Mouse (Mus musculus): ENCODE data around the gene Lce1i. TPM values are rescaled to one million over a fixed set of nuclear protein-coding genes. Genes with fewer than 3 reads are reported as not detected.

Gene Lce1i
- polyA plus RNA-seq, 1 experiment from 2014 or later = not detected

Other genes starting within 250 kb of the Lce1i start
- not detected in 2 replicates for gene 2310046K23Rik, start 244.4 kb downstream of the Lce1i start, polyA plus RNA-seq (2015; fragmentation: Nextera tagmentation; extraction: Ambion mirVana)
- 0.09 TPM in 1 of 2 replicates, not detected in the other for gene Ivl, start 205.2 kb downstream of the Lce1i start, polyA plus RNA-seq (2015; fragmentation: Nextera tagmentation; extraction: Ambion mirVana)
- gene Smcp, start 189.9 kb downstream of the Lce1i start, polyA plus RNA-seq (2015; fragmentation: Nextera tagmentation; extraction: Ambion mirVana) = not detected in 2 replicates
- not detected in 2 replicates for gene 2210017I01Rik, start 171.4 kb downstream of the Lce1i start, polyA plus RNA-seq (2015; fragmentation: Nextera tagmentation; extraction: Ambion mirVana)
- gene Lce6a, start 157.2 kb downstream of the Lce1i start, polyA plus RNA-seq (2015; fragmentation: Nextera tagmentation; extraction: Ambion mirVana) = not detected in 2 replicates
- not detected in 2 replicates for gene Lce1a1, start 130.6 kb downstream of the Lce1i start, polyA plus RNA-seq (2015; fragmentation: Nextera tagmentation; extraction: Ambion mirVana)
- not detected in 2 replicates for gene Lce1b, start 122.0 kb downstream of the Lce1i start, polyA plus RNA-seq (2015; fragmentation: Nextera tagmentation; extraction: Ambion mirVana)
- gene Lce1a2, start 108.6 kb downstream of the Lce1i start, polyA plus RNA-seq (2015; fragmentation: Nextera tagmentation; extraction: Ambion mirVana) = not detected in 2 replicates
- gene Lce1c, start 99.7 kb downstream of the Lce1i start, polyA plus RNA-seq (2015; fragmentation: Nextera tagmentation; extraction: Ambion mirVana) = not detected in 2 replicates
- gene Lce1d, start 91.7 kb downstream of the Lce1i start, polyA plus RNA-seq (2015; fragmentation: Nextera tagmentation; extraction: Ambion mirVana) = not detected in 2 replicates
- gene Lce1e, start 69.8 kb downstream of the Lce1i start, polyA plus RNA-seq (2015; fragmentation: Nextera tagmentation; extraction: Ambion mirVana) = not detected in 2 replicates
- not detected in 2 replicates for gene Lce1f, start 58.5 kb downstream of the Lce1i start, polyA plus RNA-seq (2015; fragmentation: Nextera tagmentation; extraction: Ambion mirVana)
- gene Gm38119, start 39.8 kb downstream of the Lce1i start, polyA plus RNA-seq (2015; fragmentation: Nextera tagmentation; extraction: Ambion mirVana) = not detected in 2 replicates
- not detected in 2 replicates for gene Lce1g, start 26.6 kb downstream of the Lce1i start, polyA plus RNA-seq (2015; fragmentation: Nextera tagmentation; extraction: Ambion mirVana)
- not detected in 2 replicates for gene Lce1h, start 13.8 kb downstream of the Lce1i start, polyA plus RNA-seq (2015; fragmentation: Nextera tagmentation; extraction: Ambion mirVana)
- gene Lce1j, start 11.6 kb upstream of the Lce1i start, polyA plus RNA-seq (2015; fragmentation: Nextera tagmentation; extraction: Ambion mirVana) = not detected in 2 replicates
- gene Lce1k, start 29.0 kb upstream of the Lce1i start, polyA plus RNA-seq (2015; fragmentation: Nextera tagmentation; extraction: Ambion mirVana) = not detected in 2 replicates
- not detected in 2 replicates for gene Kprp, start 48.3 kb upstream of the Lce1i start, polyA plus RNA-seq (2015; fragmentation: Nextera tagmentation; extraction: Ambion mirVana)
- gene Lce1l, start 72.4 kb upstream of the Lce1i start, polyA plus RNA-seq (2015; fragmentation: Nextera tagmentation; extraction: Ambion mirVana) = not detected in 2 replicates
- gene 2310050C09Rik, start 91.3 kb upstream of the Lce1i start, polyA plus RNA-seq (2015; fragmentation: Nextera tagmentation; extraction: Ambion mirVana) = not detected in 2 replicates
- not detected in 2 replicates for gene Lce3a, start 147.3 kb upstream of the Lce1i start, polyA plus RNA-seq (2015; fragmentation: Nextera tagmentation; extraction: Ambion mirVana)
- gene Lce3b, start 154.1 kb upstream of the Lce1i start, polyA plus RNA-seq (2015; fragmentation: Nextera tagmentation; extraction: Ambion mirVana) = not detected in 2 replicates
- gene Lce3c, start 165.6 kb upstream of the Lce1i start, polyA plus RNA-seq (2015; fragmentation: Nextera tagmentation; extraction: Ambion mirVana) = not detected in 2 replicates
- not detected in 2 replicates for gene Lce3d, start 178.5 kb upstream of the Lce1i start, polyA plus RNA-seq (2015; fragmentation: Nextera tagmentation; extraction: Ambion mirVana)
- not detected in 2 replicates for gene Lce3e, start 188.2 kb upstream of the Lce1i start, polyA plus RNA-seq (2015; fragmentation: Nextera tagmentation; extraction: Ambion mirVana)
- gene Lce3f, start 213.3 kb upstream of the Lce1i start, polyA plus RNA-seq (2015; fragmentation: Nextera tagmentation; extraction: Ambion mirVana) = 0.29 TPM in 1 of 2 replicates, not detected in the other
- gene Crct1, start 236.8 kb upstream of the Lce1i start, polyA plus RNA-seq (2015; fragmentation: Nextera tagmentation; extraction: Ambion mirVana) = 0.18 TPM in 1 of 2 replicates, not detected in the other
- not detected in 2 replicates for gene Lce1m, start 240.2 kb upstream of the Lce1i start, polyA plus RNA-seq (2015; fragmentation: Nextera tagmentation; extraction: Ambion mirVana)

All from heart, embryonic 15.5 days (tissue).